Mouse (Mus musculus) gastrocnemius, postnatal 10 days (tissue): ENCODE data around the gene Inpp4b. TPM values are rescaled to one million over a fixed set of nuclear protein-coding genes. Genes with fewer than 3 reads are reported as not detected.

Experiments
- DNase-seq: peaks from one replicate; pipeline ENCODE4 v3.0.0; 2021; ENCODE audit warnings: mixed read lengths
- total RNA-seq, 2 experiments: library from RNA; stranded (reverse); gene quantifications; 2 replicates each; pipeline ENCODE4 v1.2.3; 2021

Gene Inpp4b
- total RNA-seq, 2 experiments from 2014 or later = 15.8 to 20.9 TPM

DNA sequence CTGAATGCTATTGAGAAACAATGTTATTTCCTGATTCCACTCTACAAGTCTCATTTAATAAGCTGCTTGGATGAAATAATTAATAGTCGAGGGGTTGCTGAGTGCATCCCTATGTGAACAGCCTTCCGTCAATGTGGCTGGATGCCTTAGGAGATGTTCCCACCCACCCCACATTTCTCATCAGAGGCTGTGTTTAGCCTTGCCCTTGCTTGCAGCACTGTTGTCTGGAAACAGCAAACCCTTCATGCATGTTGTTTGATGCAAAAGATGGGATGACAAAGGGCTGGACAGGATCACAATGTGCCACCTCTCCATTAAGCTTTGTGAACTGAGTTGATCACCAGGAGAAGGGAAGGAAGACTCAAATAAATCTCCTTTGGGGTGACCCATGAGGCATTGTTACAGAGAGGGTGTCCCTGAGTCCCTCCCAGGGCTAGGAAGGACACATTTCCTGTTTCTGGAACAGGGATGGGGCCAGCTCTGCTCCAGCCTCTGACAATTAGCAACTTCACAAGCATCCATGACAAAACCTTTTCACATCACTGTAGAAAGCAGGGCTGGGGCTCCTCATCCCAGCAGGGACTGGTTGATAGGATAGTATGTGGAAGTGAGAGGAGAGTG lies 239.6 kb downstream of the Inpp4b start:
- DNase-seq = no peak

DNA sequence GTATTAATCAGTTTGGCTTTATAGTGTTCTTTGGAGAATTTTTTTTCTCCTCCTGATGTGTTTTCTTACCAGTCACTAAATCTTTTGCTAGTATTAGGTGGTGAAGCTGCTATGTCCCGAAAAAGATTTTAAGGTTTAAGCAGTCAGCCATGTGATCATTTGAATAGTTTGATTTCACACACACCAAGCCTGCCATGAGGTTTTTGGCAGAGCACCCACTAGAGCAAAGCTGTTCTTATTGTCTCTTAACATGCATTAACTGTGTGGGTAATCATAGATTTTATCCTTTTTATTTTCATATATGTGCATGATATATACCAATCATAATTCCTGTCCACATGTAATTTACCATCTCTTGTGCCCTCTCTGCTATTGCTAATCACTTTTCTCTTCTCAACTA lies 240.6 kb downstream of the Inpp4b start:
- DNase-seq = no peak

DNA sequence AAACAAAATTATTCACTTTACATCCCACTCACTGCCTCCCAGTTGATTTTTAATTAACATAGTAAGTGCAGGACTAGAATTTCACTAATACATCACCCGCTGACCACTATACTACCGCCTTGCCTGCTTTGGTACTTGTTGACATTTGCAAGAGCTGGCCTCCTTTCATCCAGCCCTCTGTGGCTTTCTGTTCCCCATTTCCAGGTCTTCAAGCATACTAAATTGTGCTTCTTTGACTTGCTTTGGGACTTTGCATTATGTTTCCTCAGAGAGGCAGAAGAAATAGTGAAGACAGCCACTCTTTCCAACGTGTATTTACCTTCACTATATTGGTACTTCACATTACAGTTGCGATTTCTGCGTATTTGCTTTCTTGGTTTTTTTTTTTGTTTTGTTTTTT lies 244.4 kb downstream of the Inpp4b start:
- no peak for DNase-seq

DNA sequence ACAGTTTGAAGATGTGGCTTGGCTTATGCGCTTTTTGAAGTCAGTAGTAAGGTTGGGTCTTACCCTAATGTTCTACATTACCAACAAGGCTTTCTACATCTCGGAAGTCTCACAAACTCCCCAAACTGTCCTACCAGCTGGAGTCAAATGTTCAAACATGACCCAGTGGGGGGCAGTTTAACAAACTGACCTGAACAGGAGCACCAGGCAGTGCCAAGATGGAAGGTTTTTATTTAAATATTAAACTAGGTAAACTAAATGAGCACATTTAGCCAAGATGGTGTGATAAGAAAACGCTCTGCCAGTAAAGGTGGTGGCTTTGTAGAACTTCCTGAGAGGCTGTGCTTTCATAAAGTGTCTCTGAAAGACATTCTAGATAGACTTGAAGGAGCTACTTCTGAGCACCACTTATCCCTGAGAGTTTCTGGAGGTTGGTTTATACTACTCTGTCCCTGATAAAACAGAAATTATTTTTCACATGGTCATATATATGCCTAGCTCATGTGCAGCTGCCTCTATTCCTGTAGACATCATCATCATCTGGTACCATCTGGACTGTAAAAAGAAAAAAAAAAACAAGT lies 251.9 kb downstream of the Inpp4b start:
- no peak for DNase-seq

DNA sequence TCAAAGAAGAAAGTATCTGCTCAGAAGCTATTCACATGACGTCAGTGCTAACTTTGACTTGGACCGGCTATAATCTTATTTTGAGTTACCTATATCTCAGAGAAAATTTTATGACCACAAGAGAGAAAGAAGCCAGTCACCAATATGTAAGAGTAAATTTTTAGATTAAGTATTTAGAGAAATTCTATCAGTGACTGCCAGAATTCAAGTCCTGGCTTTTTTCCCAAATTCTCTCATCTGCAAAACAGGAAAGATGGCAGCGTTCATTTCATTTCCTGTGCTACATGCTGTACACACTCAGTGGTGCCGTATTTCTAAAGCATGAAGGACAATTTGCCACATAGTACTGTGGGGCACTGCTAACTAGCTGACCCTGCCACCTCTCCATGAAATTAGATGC lies 256.9 kb downstream of the Inpp4b start:
- DNase-seq = no peak

DNA sequence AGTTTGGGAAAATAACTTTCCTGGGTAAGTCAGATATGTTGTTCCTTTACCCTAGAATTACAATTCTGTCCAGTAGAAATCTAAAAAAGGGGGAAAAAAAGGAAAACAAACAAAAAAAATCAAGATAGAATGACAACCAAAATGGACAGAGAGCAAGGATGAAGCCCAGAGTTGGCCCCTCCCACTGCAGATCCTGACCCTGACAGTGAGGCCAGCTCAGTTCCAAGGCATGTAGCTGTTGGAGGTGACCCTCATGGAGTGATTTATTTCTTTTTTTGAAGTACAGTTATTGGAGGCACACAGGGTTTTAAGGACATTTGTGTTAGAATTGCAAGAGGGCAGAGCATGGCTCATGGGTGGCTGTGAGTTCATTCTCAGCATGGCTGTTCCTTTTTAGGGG lies 258.8 kb downstream of the Inpp4b start:
- no peak for DNase-seq

DNA sequence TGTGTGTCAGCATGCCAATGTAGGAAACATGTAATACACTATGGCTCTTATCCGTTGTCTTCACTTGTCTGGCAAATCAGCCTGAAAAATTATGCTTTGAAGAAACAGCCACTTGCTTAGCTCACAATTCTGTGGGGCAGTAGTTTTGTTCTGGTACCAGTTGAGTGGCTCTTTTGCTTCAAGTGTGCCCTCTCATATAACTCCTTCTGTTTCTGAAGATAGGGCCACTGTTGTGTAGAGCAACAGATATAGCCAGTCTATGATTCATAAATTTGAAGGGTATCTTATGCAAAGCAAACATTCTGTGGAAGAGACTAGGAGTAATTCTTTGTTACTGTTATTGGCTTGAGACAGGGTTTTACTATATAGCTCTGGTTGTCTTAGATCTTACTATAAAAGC lies 265.7 kb downstream of the Inpp4b start:
- DNase-seq = no peak

DNA sequence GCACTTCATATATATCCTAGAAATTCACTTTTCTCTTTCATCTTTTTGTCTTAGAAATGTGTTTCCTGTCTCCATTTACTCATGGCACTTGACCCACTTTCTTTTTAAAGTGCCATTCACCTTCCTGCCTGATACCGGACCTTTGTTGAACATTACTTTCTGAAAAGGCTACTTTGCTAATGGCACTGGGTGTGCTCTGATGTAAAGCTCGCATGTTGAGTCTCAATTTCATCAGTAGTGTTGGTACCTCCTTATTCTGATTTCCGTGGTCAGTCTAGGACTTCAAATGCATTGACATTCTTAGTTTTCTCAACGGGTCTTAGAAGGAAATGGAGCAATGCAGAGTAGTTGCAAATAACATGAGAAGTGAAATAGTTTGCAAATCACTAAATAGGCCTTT lies 266.7 kb downstream of the Inpp4b start:
- no peak for DNase-seq

DNA sequence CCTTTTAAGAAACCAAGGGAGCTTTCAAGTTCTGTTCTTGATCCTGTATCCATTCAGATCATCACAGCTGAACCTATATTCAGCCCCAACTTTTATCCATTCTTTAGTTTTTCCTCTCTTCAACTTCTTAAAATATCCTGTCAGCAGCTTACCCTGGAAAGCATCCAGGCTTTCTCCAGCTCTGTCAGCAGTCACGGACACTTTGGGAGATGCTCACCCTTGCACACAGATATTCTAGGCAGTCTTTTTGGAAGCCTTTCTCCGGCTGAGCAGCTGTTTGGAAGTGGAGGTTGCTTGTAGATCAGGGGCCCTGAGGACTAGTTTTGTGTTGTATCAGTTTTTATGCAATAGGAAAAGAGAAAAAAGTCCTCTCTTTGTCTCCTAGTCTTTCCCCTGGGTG lies 270.3 kb downstream of the Inpp4b start:
- no peak for DNase-seq

DNA sequence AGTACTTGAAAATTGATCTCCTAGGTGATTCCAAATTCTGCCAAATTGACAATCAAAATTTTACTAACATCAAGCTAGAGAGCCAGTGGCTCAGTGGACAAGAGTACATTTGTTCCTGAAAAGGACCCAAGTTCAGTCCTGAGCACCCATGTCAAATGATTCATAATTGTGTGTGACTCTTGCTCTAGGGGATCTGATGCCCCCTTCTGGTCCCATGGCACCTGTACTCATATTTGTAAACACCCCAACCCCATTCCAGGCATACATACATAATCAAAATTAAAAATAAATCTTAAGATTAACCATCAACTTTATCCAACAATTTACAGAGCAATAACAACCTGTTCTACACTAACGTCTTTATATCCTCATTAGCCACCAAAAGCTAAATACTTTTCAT lies 271.8 kb downstream of the Inpp4b start:
- no peak for DNase-seq

DNA sequence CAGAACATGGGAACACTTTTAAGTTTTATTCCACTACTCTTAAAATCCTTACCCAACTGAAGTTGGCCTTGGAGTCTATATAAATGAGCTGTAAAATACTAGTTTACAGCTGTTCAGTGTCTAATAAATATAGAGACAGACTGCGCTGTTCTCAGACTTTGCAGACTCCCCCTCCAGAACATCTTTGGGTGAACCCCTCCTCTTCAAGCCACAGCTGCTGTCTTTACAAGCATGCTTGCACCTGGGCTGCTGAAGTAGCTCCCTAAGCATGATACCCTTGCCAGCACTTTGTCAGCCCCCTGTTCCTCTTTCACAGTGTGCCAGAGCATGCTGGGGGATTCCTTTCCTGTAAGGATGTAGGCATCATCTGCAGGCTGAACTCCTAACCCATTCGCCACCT lies 272.2 kb downstream of the Inpp4b start:
- no peak for DNase-seq

DNA sequence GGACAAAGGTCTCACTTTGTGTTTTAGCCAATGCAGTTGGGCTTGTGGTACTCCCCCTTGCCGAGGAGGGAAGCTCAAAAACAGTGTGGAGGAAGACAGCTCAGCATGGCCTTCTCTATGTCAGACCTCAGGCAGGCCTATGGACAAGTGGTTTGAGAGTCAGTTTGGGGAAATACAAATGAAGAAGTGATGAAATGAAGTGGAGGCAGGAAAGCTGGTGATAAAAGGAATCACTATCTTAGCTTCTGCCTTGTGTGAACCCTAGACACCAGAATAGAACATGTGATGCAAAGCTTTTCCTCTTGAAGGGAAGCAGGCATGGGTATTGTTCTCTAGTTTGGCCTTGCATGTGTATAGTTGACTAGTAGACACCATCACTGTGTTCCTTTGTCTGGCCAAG lies 273.2 kb downstream of the Inpp4b start:
- no peak for DNase-seq

DNA sequence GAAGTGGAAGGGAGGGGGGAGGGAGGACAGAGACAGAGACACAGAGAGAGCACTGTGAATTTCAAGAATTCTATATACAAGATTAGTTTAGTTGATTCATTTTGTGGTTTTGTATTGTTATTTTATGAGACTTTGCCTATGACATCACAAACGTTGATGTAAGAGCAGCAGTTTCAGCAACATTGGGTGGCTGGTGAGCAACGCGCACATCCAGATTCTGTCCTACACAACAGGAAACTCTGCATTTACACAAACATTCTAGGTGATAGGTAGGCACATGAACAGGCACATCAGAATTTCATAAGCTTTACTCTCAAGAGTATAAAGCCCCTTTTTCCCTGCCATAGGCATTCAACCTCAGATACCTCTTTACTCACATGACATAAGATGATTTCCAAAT lies 276.6 kb downstream of the Inpp4b start:
- no peak for DNase-seq

DNA sequence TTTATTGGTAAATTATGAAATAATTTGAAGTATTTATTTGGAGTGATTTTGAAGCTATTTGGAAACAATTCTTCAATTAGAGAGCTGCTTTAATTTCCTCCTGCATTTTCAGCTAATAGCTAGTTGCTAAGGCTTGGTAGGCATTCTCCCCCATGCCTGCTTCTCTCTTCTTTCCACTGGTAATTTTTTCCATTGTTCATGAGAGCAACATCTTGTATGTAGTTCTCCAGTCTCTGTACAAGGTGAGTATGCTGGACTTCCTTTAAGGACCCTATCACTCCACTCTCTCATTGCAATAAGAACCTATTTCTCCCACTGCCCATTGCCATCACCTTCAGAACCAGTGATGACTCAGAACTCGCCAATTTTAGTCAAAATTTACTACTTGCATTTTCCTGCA lies 292.7 kb downstream of the Inpp4b start:
- no peak for DNase-seq

DNA sequence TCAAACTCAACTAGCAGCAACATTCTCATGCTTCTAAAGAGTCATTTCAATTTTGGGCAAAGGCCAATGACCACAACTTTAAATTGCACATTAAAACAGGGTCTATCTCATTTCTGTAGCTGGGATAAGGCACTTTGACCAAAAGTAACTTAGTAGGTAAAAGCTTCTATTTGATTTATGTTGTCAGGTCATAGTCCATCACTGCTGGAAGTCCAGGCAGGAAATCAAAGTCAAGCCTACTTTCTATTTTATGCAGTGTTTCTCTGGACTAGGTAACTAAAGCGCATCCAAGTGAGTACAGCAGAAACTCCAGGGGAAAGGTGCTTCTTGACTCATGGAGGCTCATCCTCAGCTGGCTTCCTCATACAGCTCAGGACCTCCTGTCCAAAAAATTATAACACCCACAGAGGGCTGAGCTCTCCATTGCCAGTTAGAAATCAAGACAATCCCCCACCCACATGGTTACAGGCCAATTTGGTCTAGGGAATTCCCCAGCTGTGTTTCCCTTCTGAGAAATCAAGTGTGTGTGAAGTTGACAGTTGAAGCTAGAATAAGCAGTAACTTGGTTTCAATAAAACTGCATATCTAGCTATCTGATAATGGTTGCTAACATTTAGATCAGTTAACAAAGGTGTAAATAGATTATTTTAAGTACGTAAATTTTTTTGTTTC lies 293.7 kb downstream of the Inpp4b start:
- no peak for DNase-seq

DNA sequence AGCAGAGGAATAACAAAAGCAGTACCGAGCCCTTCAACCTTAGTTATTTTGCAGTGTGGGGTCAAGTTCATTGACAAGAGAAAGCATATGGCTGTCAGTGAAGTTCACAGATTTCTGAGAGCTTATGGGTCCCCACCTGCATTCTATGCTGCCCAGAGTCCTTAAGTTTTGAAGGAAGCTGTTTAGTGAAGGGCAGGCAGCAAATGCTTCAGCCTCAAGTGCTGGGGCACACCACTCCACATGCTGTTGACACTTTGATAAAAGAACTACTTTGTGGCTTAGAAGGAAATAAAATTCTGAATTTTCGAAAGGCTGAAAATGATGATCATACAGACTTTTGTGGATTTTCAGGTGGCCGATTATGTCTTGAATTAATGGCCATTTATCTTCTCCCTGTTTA lies 296.1 kb downstream of the Inpp4b start:
- DNase-seq = no peak

DNA sequence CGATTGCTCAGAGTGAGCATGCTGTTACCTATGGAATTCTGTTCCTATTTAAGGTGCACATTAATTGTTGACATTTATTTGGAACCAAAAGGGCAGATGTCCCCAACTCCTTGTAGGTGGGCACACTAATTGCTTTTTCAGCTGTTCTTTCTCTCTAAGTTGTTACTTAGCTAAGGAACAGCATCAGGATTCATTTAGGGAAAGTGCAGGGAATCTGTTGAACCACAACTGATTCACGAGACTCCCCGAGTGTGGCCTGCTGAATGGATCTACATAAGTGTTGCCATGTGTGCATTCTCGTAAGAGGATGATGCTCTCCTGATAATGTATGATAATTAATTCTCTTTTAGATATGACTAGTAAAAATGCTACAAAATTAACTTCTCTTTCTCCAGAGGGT lies 297.5 kb downstream of the Inpp4b start:
- no peak for DNase-seq

DNA sequence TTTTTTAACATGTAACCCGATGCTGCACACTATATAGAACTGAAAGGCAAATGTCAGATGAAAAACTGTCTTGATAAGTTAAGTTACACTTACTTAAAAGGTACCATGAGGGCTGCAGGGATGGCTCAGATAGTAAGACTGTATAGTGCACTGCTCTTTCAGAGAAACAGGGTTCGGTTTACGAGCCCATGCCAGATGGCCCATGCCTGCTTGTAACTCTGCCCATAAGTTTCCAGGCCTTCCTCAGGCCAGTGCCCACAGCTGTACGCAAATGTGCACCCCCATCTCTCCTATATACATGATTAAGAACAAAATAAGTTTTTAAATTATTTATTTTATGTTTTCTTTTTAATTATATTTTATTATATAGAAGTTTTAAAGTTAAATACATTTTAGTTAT lies 300.7 kb downstream of the Inpp4b start:
- DNase-seq = no peak

DNA sequence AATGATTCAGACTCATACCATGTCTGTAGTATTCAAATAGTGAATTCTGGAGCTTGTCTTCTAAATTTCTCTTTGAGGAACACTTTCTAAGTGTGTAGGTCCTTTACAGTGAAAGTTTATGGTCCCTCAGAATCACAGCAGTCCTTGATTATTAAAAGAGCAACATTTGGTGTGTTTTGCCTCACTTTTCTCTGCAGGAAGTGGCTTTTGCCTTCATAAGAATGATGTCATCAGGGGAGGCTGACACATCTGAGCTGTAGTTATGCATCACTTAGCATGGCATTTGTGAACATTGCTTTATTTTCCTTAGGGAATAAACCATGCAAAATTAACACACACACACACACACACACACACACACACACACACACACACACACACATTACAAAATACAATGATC lies 349.8 kb downstream of the Inpp4b start:
- no peak for DNase-seq

DNA sequence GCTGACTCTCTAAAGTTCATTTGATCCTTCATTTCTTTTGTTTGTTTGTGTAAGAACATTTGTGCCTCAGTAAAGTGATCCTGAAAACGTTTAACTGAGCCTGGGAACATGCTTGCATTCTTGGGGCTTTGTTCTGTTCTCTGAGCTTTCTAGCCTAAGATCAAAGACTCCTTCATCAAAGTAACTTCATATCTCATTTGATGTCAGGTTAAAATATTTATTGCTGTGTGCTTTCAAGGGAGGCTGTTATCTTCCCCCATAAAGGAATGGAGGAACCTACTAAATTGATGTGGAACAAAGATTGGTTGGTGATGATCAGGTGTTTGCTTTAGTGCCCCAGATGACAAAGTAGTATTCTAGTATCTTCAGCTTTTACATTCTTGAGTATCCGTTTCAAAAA lies 352.5 kb downstream of the Inpp4b start:
- DNase-seq = no peak

DNA sequence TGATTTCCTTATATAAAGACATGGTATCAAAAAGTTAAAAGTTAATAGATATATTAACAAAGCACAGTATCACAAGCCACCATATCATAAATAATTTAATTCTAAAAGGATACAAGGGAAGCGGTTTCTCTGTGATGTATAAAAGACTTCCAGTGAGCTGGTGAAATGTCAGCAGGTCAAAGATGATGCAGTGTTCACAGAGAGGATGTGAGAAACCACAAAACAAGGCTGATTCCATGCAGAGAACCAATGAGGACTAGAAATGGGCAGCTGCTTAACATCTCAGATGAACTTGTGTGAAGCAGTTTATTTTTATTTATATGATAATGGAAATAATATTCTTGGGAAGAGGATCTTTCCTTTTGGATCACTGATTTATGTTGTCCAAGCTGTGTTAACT lies 359.7 kb downstream of the Inpp4b start:
- no peak for DNase-seq

DNA sequence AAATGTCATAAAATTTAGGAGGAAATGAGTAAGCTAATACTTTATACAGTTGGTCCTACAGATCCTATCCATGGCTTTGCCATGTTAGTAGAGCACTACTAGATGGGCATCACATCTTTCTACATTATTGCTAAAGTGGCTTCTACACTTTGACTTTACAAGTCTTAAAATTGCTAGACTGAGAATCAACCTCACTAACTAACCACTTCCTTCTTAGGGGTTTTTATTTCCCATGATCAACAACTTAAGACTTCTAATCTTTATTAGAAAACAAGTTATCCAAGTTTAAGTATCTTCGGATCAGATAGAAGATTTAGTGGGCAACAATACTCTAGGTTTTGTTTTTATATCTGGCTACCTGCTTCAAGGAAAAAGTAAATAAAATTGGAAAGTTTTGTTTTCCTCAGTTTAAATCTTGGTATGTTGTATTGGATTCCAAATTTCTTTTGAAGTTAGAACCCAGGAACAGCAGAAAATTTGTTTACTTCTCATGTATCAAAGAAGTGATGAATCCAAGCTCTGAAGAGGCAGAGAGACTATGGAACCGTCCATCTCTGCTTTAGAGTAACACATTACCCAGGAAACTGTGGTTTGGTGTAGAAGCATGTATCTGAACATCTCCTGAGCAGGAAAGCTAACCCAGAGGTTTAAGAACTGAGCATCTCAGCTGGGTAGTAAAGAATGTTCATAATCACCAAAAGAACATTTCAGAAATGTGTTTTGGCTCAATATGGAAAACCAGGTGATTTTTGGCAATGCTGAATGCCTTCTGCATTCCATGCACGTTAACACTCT lies 361.4 kb downstream of the Inpp4b start:
- DNase-seq = no peak

DNA sequence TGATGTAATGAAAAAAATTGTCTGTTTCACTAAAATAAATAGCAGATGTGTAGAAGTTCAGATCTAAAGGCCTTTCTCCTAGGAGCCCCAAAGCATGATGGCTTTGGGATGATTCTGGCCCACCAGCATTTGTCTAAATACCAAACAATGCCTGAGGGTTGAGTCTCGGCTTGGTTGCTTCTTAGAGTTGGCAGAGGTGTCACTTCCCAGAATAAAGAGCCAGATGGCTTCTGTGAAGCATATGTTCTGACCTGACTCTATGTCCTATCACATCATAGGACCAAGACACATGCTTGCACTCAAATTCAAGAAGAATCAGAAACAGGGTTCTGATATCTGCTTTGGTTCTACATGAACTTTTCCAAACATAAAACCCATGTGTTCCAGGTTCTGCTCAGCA lies 365.1 kb downstream of the Inpp4b start:
- no peak for DNase-seq
